8 mouse cellular contexts compared by ENCODE assay signal in the genomic region with DNA sequence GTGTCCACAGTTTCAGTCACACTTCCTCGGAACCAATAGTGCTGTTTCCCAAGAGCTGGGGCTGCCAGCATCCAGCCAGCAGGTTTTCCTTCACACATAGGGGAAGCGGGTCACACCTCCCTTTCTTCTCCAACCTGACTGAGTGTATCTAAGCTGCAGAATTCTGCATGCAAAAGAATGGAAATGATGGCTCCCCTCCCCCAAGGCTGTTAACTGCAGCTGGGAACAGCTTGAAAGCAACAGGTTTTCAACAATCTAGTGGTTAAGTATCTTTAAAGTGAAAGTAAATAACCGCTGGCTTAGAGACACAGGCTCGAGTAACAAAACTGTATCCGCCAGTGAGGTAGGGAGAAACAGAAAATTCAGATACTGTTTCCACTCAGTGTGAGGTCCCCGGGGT. TPM values are rescaled to one million over a fixed set of nuclear protein-coding genes. Genes with fewer than 3 reads are reported as not detected.
DNase-seq lines count a peak whose midpoint lies in the region; ATAC-seq and TF ChIP-seq lines count a peak whose summit lies in the region.

No protein-coding gene starts in this region.

- no peak for TF ChIP-seq CTCF in forebrain, postnatal 0 days (IDR thresholded peaks at IDR 0.05; ENCODE audit: low read depth)
- no peak for TF ChIP-seq CTCF in heart, postnatal 0 days (IDR thresholded peaks at IDR 0.05; ENCODE audit: low read depth)

- no peaks in the 10 kb centered on the region for H3K9me3 ChIP-seq in forebrain, postnatal 0 days (ENCODE audit: low read length)
- H3K9me3 ChIP-seq in forebrain, embryonic 16.5 days (ENCODE audit: control insufficient read depth, low read length) = no peaks in the 10 kb centered on the region
- H3K9me3 ChIP-seq in heart, postnatal 0 days (replicated peaks; ENCODE audit: control insufficient read depth, low read length) = no peaks in the 10 kb centered on the region
- H3K9me3 ChIP-seq in liver, embryonic 11.5 days (ENCODE audit: control insufficient read depth, low read length) = no peaks in the 10 kb centered on the region
- no peaks in the 10 kb centered on the region for H3K9me3 ChIP-seq in stomach, embryonic 15.5 days

- no peak overlapping the region for H3K4me2 ChIP-seq in forebrain, postnatal 0 days (ENCODE audit: low read depth)
- no peak overlapping the region for H3K4me2 ChIP-seq in forebrain, embryonic 16.5 days (ENCODE audit: low read length)
- peak overlapping the region; percentile 66 for H3K4me2 ChIP-seq in heart, postnatal 0 days (ENCODE audit: low read depth, low read length)
- H3K4me2 ChIP-seq in liver, embryonic 11.5 days = peak overlapping the region; percentile 61
- peak overlapping the region; percentile 48 for H3K4me2 ChIP-seq in stomach, embryonic 15.5 days

- TF ChIP-seq EP300 in heart, postnatal 0 days (IDR thresholded peaks at IDR 0.05; ENCODE audit: low read depth) = no peak

- H3K4me3 ChIP-seq in forebrain, postnatal 0 days (ENCODE audit: low read depth, low read length) = peak overlapping the region; percentile 2; the same call in 1 of the 2 replicates
- H3K4me3 ChIP-seq in forebrain, embryonic 16.5 days (replicated peaks; ENCODE audit: low read length) = no peak overlapping the region
- H3K4me3 ChIP-seq in heart, postnatal 0 days (ENCODE audit: low read depth, low read length) = peak overlapping the region; percentile 50
- peak overlapping the region; percentile 36 for H3K4me3 ChIP-seq in liver, embryonic 11.5 days (ENCODE audit: low read depth, low read length)
- peak overlapping the region; percentile 33 for H3K4me3 ChIP-seq in stomach, embryonic 15.5 days (replicated peaks)

- no peak overlapping the region for H3K27ac ChIP-seq in forebrain, postnatal 0 days (ENCODE audit: low read depth, low read length)
- no peak overlapping the region for H3K27ac ChIP-seq in forebrain, embryonic 16.5 days (ENCODE audit: low read length)
- H3K27ac ChIP-seq in heart, postnatal 0 days (ENCODE audit: low read depth) = peak overlapping the region; percentile 55
- H3K27ac ChIP-seq in liver, embryonic 11.5 days (ENCODE audit: low read depth, low read length) = no peak overlapping the region
- 0 out of 2 replicates have a peak overlapping the region, but pooled peaks have one; percentile 11 for H3K27ac ChIP-seq in stomach, embryonic 15.5 days

- no peaks in the 10 kb centered on the region for H3K4me1 ChIP-seq in forebrain, postnatal 0 days (ENCODE audit: insufficient read depth)
- H3K4me1 ChIP-seq in forebrain, embryonic 16.5 days (replicated peaks; ENCODE audit: control insufficient read depth, insufficient read depth, low read length) = peaks cover 7% of the 10 kb centered on the region
- peaks cover 9% of the 10 kb centered on the region; the same call in 1 of the 2 replicates for H3K4me1 ChIP-seq in heart, postnatal 0 days (ENCODE audit: control insufficient read depth, insufficient read depth)
- H3K4me1 ChIP-seq in liver, embryonic 11.5 days (replicated peaks; ENCODE audit: control insufficient read depth, insufficient read depth, low read length) = peaks cover 2% of the 10 kb centered on the region; the same call in 1 of the 2 replicates
- no peaks in the 10 kb centered on the region for H3K4me1 ChIP-seq in stomach, embryonic 15.5 days

- peak; percentile 43; the same call in 1 of the 2 replicates for ATAC-seq in forebrain, postnatal 0 days
- no peak for ATAC-seq in forebrain, embryonic 16.5 days
- ATAC-seq in heart, postnatal 0 days (ENCODE audit: insufficient read depth, low read depth) = no peak
- ATAC-seq in liver, embryonic 11.5 days (replicated peaks; ENCODE audit: low FRiP score) = no peak
- no peak for ATAC-seq in stomach, embryonic 15.5 days (ENCODE audit: insufficient read depth, low FRiP score, low read depth)

- no peaks in the 10 kb centered on the region for H3K27me3 ChIP-seq in forebrain, postnatal 0 days (ENCODE audit: insufficient read depth, low read length)
- no peaks in the 10 kb centered on the region for H3K27me3 ChIP-seq in forebrain, embryonic 16.5 days (replicated peaks; ENCODE audit: control insufficient read depth, insufficient read depth, low read length)
- no peaks in the 10 kb centered on the region for H3K27me3 ChIP-seq in heart, postnatal 0 days (ENCODE audit: control insufficient read depth, insufficient read depth, low read length)
- H3K27me3 ChIP-seq in liver, embryonic 11.5 days (replicated peaks; ENCODE audit: control insufficient read depth, insufficient read depth, low read length) = no peaks in the 10 kb centered on the region
- no peaks in the 10 kb centered on the region for H3K27me3 ChIP-seq in stomach, embryonic 15.5 days (replicated peaks)

- H3K9ac ChIP-seq in forebrain, postnatal 0 days = no peak overlapping the region
- H3K9ac ChIP-seq in forebrain, embryonic 16.5 days (replicated peaks; ENCODE audit: low read depth, low read length) = no peak overlapping the region
- peak overlapping the region; percentile 48 for H3K9ac ChIP-seq in heart, postnatal 0 days (replicated peaks; ENCODE audit: low read depth, low read length)
- peak overlapping the region; percentile 37; the same call in 1 of the 2 replicates for H3K9ac ChIP-seq in liver, embryonic 11.5 days (ENCODE audit: low read depth, low read length)
- no peak overlapping the region for H3K9ac ChIP-seq in stomach, embryonic 15.5 days

- no peaks in the 10 kb centered on the region for H3K36me3 ChIP-seq in forebrain, postnatal 0 days (ENCODE audit: insufficient read depth)
- no peaks in the 10 kb centered on the region for H3K36me3 ChIP-seq in forebrain, embryonic 16.5 days (ENCODE audit: control insufficient read depth, insufficient read depth)
- no peaks in the 10 kb centered on the region for H3K36me3 ChIP-seq in heart, postnatal 0 days (replicated peaks; ENCODE audit: control insufficient read depth, insufficient read depth, low read length)
- no peaks in the 10 kb centered on the region for H3K36me3 ChIP-seq in liver, embryonic 11.5 days (ENCODE audit: control insufficient read depth, insufficient read depth, low read length)
- H3K36me3 ChIP-seq in stomach, embryonic 15.5 days = no peaks in the 10 kb centered on the region

- 18% methylated on average over 6 of the region's 6 CpGs for WGBS in forebrain, postnatal 0 days
- WGBS in forebrain, embryonic 16.5 days = 26% methylated on average over 6 of the region's 6 CpGs
- WGBS in heart, postnatal 0 days = 16% methylated on average over 6 of the region's 6 CpGs
- WGBS in liver, embryonic 11.5 days = 19% methylated on average over 6 of the region's 6 CpGs
- 7% methylated on average over 6 of the region's 6 CpGs for WGBS in stomach, embryonic 15.5 days

- DNase-seq in forebrain, postnatal 0 days = peak; percentile 51
- DNase-seq in NIH3T3 (ENCODE audit: low read depth) = peak; percentile 44
- DNase-seq in heart, postnatal 0 days (ENCODE audit: low spot score) = peak; percentile 30
- DNase-seq in liver, embryonic 11.5 days (ENCODE audit: low spot score) = no peak
- DNase-seq in ovary, postnatal 14 days (ENCODE audit: low spot score) = no peak
- DNase-seq in retina, postnatal 1 day = no peak

RNA-seq across cellular contexts. Expression of a gene that starts 25.6 kb away (rescaled TPM):
- total RNA-seq in forebrain, postnatal 0 days (2014; rRNA removed) = 47.9 and 56.0 TPM in 2 replicates
- 37.2 and 38.3 TPM in 2 replicates for polyA plus RNA-seq in forebrain, postnatal 0 days (2015; fragmentation: Nextera tagmentation; extraction: Ambion mirVana)
- polyA plus RNA-seq in forebrain, embryonic 16.5 days (2015; fragmentation: Nextera tagmentation; extraction: Ambion mirVana) = 81.9 and 84.3 TPM in 2 replicates
- 10.2 and 11.2 TPM in 2 replicates for total RNA-seq in heart, postnatal 0 days (2014; rRNA removed; ENCODE audit: low replicate concordance)
- 6.6 TPM in 2 replicates for polyA plus RNA-seq in heart, postnatal 0 days (2015; fragmentation: Nextera tagmentation; extraction: Ambion mirVana)
- polyA plus RNA-seq in liver, embryonic 11.5 days (2014; fragmentation: Nextera tagmentation; extraction: Ambion mirVana) = 18.2 and 21.1 TPM in 2 replicates
- polyA plus RNA-seq in stomach, embryonic 15.5 days (2015; fragmentation: Nextera tagmentation; extraction: Ambion mirVana) = 19.9 and 21.0 TPM in 2 replicates

Comparison
In these comparisons a context has a peak if more than half of its experiments do, and no peak if none do; other contexts are left out.
1. DNase-seq: peak in forebrain, postnatal 0 days (single experiment), NIH3T3 (single experiment) and heart, postnatal 0 days (single experiment); none in liver, embryonic 11.5 days (single experiment), ovary, postnatal 14 days (single experiment) and retina, postnatal 1 day (single experiment).
2. H3K27ac ChIP-seq: peak in heart, postnatal 0 days (single experiment) and stomach, embryonic 15.5 days (single experiment); none in forebrain, postnatal 0 days (single experiment), forebrain, embryonic 16.5 days (single experiment) and liver, embryonic 11.5 days (single experiment).
3. H3K4me2 ChIP-seq: peak in heart, postnatal 0 days (single experiment), liver, embryonic 11.5 days (single experiment) and stomach, embryonic 15.5 days (single experiment); none in forebrain, postnatal 0 days (single experiment) and forebrain, embryonic 16.5 days (single experiment).
4. H3K9ac ChIP-seq: peak in heart, postnatal 0 days (single experiment) and liver, embryonic 11.5 days (single experiment); none in forebrain, postnatal 0 days (single experiment), forebrain, embryonic 16.5 days (single experiment) and stomach, embryonic 15.5 days (single experiment).